Mouse (Mus musculus): ENCODE results near the gene Brd3. TPM values are rescaled to one million over a fixed set of nuclear protein-coding genes. Genes with fewer than 3 reads are reported as not detected.

Brd3 gene
- 70.8 and 74.8 TPM in 2 replicates for polyA plus RNA-seq (2014; fragmentation: Nextera tagmentation; extraction: Ambion mirVana)

- 71% methylated on average over 4 of the region's 4 CpGs for WGBS
- Histone ChIP-seq H3K9me3 (ENCODE audit: control insufficient read depth, low read length) (no peaks in the 10 kb centered on the region), H3K27me3 (ENCODE audit: control insufficient read depth, insufficient read depth, low read length) (no peaks in the 10 kb centered on the region), H3K4me2 (ENCODE audit: low read length) (no peak within 1 kb of the TSS), H3K36me3 (ENCODE audit: control insufficient read depth, insufficient read depth, low read length) (no peaks in the 10 kb centered on the region), H3K27ac (replicated peaks in 1 of 2; ENCODE audit: control insufficient read depth in 1 of 2, insufficient read depth in 1 of 2, low read depth in 2 of 2, low read length in 2 of 2) (no peak within 1 kb of the TSS), H3K4me3 (ENCODE audit: control insufficient read depth in 1 of 2, insufficient read depth in 1 of 2, low read depth in 1 of 2, low read length in 2 of 2) (no peak within 1 kb of the TSS), H3K4me1 (ENCODE audit: control insufficient read depth in 2 of 2, insufficient read depth in 2 of 2, low read length in 2 of 2) (peaks cover 17 to 25% of the 10 kb centered on the region in 2 experiments), H3K9ac (ENCODE audit: low read length) (no peak within 1 kb of the TSS)
- no peak for ATAC-seq (ENCODE audit: insufficient number of reproducible peaks, insufficient read depth, low FRiP score, low read depth)
These were observed at the start of gene Brd3 for GRCm38 (mm10) chr2:27507562-27507961. Brd3 (minus strand) TSS chr2:27507662.

DNA sequence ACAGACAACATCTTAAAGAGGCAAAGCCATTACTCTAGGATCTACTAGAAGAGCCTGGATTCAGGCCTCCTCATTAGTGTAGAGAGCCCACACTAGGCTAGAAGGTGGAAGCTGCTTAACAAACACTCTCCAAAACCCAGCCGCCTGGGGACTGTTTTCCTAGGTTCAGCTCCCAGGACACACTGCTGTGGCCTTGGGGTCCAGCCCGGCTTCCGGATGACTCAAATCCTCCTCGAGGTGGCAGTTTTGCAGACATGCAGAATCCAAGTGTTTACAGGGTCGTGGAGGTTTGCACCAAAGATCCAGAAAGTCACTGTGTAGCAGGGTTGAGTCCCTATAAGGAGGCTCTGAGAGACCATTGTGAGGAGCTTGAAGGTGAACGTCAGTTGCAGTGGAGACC, 49.5 kb upstream of the Brd3 start:
- no peak for ATAC-seq (ENCODE audit: insufficient number of reproducible peaks, insufficient read depth, low FRiP score, low read depth)
- H3K27me3 ChIP-seq (ENCODE audit: control insufficient read depth, insufficient read depth, low read length) = 0 out of 2 replicates have a peak, but pooled peaks cover 4% of the 10 kb centered on the region
- H3K4me1 ChIP-seq (ENCODE audit: control insufficient read depth in 2 of 2, insufficient read depth in 2 of 2, low read length in 2 of 2) = peaks cover 8 to 10% of the 10 kb centered on the region in 2 experiments
- 82% methylated on average over 6 of the region's 6 CpGs for WGBS
- H3K4me3 ChIP-seq (ENCODE audit: control insufficient read depth in 1 of 2, insufficient read depth in 1 of 2, low read depth in 1 of 2, low read length in 2 of 2) = no peak overlapping the region
- no peak overlapping the region for H3K9ac ChIP-seq (ENCODE audit: low read length)
- H3K36me3 ChIP-seq (ENCODE audit: control insufficient read depth, insufficient read depth, low read length) = no peaks in the 10 kb centered on the region
- no peak overlapping the region for H3K27ac ChIP-seq (replicated peaks in 1 of 2; ENCODE audit: control insufficient read depth in 1 of 2, insufficient read depth in 1 of 2, low read depth in 2 of 2, low read length in 2 of 2)
- H3K9me3 ChIP-seq (ENCODE audit: control insufficient read depth, low read length) = no peaks in the 10 kb centered on the region
- H3K4me2 ChIP-seq (ENCODE audit: low read length) = no peak overlapping the region

DNA sequence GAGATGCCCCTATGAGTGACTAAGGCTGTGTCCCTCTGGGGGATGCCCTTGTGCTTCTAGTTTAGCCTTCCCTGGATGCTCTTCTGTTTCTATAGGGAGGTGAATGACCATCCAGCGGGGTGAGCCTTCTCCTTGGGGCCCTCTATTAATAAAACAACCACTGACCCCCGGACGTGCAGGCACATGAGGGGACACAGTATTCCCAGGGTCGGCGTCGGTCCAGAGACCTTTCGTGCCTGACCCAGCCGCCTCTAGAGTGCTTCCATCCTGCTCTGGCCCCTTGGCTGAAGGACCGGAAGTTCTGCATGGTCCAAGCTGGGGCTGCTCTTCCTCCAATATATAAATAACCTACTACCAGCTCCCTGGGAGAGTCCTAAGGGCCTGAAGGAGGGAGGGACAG, 46.8 kb upstream of the Brd3 start:
- H3K9me3 ChIP-seq (ENCODE audit: control insufficient read depth, low read length) = no peaks in the 10 kb centered on the region
- no peak for ATAC-seq (ENCODE audit: insufficient number of reproducible peaks, insufficient read depth, low FRiP score, low read depth)
- peak overlapping the region; percentile 38; the same call in 1 of the 2 replicates for H3K9ac ChIP-seq (ENCODE audit: low read length)

DNA sequence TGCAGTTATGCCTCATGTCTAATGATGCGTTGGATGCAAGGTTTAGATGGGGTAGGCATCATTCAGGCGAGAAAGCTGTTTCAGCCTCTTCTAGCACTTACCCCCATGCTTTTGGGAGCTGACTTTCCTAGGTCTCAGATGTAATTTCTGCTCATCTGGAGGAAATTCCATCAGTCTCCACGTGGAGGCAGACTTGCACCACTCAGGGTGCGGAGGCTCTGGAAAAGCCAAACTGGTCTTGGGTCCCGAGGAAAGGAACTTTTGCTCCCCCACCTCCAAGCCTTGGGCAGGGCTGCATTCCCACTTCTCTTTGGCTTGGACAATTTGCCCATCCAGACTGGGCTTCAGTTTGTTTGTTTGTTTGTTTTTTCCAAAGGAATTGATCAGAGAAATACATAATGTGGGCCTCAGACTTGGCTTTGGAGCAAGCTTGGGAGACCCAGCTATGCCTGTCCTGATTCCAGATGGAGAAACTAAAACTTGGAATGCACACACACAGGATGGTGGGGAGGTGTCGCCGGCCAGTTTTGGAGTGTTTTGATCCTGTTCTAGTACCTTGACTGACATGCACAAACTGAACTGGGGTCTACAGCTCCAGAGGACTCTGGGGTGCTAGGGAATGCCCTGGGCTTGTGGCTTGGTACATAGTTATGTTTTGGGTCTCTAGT, 45.3 kb upstream of the Brd3 start:
- no peak for ATAC-seq (ENCODE audit: insufficient number of reproducible peaks, insufficient read depth, low FRiP score, low read depth)
- 0 out of 2 replicates have a peak, but pooled peaks cover 8% of the 10 kb centered on the region for H3K9me3 ChIP-seq (ENCODE audit: control insufficient read depth, low read length)
- no peak overlapping the region for H3K4me3 ChIP-seq (ENCODE audit: control insufficient read depth in 1 of 2, insufficient read depth in 1 of 2, low read depth in 1 of 2, low read length in 2 of 2)
- H3K27ac ChIP-seq (replicated peaks in 1 of 2; ENCODE audit: control insufficient read depth in 1 of 2, insufficient read depth in 1 of 2, low read depth in 2 of 2, low read length in 2 of 2) = no peak overlapping the region
- no peak overlapping the region for H3K9ac ChIP-seq (ENCODE audit: low read length)
- H3K4me2 ChIP-seq (ENCODE audit: low read length) = no peak overlapping the region
- WGBS = 19% methylated on average over 7 of the region's 7 CpGs
- H3K36me3 ChIP-seq (ENCODE audit: control insufficient read depth, insufficient read depth, low read length) = no peaks in the 10 kb centered on the region
- peaks cover 8 to 10% of the 10 kb centered on the region in 2 experiments for H3K4me1 ChIP-seq (ENCODE audit: control insufficient read depth in 2 of 2, insufficient read depth in 2 of 2, low read length in 2 of 2)
- no peaks in the 10 kb centered on the region for H3K27me3 ChIP-seq (ENCODE audit: control insufficient read depth, insufficient read depth, low read length)

More for the DNA sequence above, 46.8 kb upstream of the Brd3 start:
- Histone ChIP-seq H3K27ac (replicated peaks in 1 of 2; ENCODE audit: control insufficient read depth in 1 of 2, insufficient read depth in 1 of 2, low read depth in 2 of 2, low read length in 2 of 2) (no peak overlapping the region), H3K4me3 (ENCODE audit: control insufficient read depth in 1 of 2, insufficient read depth in 1 of 2, low read depth in 1 of 2, low read length in 2 of 2) (no peak overlapping the region), H3K4me2 (ENCODE audit: low read length) (no peak overlapping the region), H3K4me1 (ENCODE audit: control insufficient read depth in 2 of 2, insufficient read depth in 2 of 2, low read length in 2 of 2) (peaks cover 8 to 10% of the 10 kb centered on the region in 2 experiments), H3K36me3 (ENCODE audit: control insufficient read depth, insufficient read depth, low read length) (no peaks in the 10 kb centered on the region), H3K27me3 (ENCODE audit: control insufficient read depth, insufficient read depth, low read length) (no peaks in the 10 kb centered on the region)
- 64% methylated on average over 9 of the region's 9 CpGs for WGBS

DNA sequence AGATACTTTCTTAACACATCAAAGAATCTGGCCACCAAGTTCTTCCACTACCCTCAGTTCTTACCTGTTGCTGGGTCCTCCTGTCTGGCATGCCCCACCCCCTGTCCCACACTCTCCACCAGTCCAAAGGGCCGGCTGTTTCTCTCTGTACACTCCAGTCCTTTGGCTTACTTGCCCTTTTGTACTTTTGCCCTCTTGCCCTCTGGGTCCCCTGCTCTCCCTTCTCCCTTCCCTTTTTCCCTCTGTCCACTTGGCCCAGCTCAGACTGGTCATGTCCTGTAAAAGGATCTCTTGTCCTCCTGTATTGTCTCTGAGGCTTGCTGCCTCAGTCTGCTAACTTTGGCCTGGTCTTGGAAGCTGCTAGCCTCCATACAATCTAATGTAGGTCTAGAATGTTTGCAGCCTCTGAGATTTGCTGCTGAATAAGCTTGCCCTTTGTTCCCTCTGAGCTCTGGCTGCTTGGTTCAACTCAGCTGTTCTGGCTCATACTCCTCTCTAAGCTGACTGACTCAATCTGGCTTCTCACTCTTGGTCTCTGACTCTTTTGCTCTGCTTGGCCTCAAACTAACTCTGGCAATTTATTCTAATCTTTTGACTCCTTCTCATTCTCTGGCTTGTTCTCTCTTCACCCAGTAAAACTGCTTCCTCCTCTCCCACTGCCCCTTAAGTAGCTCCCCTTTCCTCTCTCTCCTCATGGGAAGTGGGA, 41.4 kb upstream of the Brd3 start:
- 86% methylated on average over 1 of the region's 1 CpGs for WGBS
- H3K4me2 ChIP-seq (ENCODE audit: low read length) = no peak overlapping the region
- H3K9me3 ChIP-seq (ENCODE audit: control insufficient read depth, low read length) = 0 out of 2 replicates have a peak, but pooled peaks cover 8% of the 10 kb centered on the region
- no peaks in the 10 kb centered on the region for H3K36me3 ChIP-seq (ENCODE audit: control insufficient read depth, insufficient read depth, low read length)
- H3K27me3 ChIP-seq (ENCODE audit: control insufficient read depth, insufficient read depth, low read length) = no peaks in the 10 kb centered on the region
- H3K27ac ChIP-seq (replicated peaks in 1 of 2; ENCODE audit: control insufficient read depth in 1 of 2, insufficient read depth in 1 of 2, low read depth in 2 of 2, low read length in 2 of 2) = no peak overlapping the region
- H3K4me3 ChIP-seq (ENCODE audit: control insufficient read depth in 1 of 2, insufficient read depth in 1 of 2, low read depth in 1 of 2, low read length in 2 of 2) = no peak overlapping the region
- ATAC-seq (ENCODE audit: insufficient number of reproducible peaks, insufficient read depth, low FRiP score, low read depth) = no peak
- no peaks in the 10 kb centered on the region; a peak in 2 of 4 replicates for H3K4me1 ChIP-seq (ENCODE audit: control insufficient read depth in 2 of 2, insufficient read depth in 2 of 2, low read length in 2 of 2)
- no peak overlapping the region for H3K9ac ChIP-seq (ENCODE audit: low read length)

DNA sequence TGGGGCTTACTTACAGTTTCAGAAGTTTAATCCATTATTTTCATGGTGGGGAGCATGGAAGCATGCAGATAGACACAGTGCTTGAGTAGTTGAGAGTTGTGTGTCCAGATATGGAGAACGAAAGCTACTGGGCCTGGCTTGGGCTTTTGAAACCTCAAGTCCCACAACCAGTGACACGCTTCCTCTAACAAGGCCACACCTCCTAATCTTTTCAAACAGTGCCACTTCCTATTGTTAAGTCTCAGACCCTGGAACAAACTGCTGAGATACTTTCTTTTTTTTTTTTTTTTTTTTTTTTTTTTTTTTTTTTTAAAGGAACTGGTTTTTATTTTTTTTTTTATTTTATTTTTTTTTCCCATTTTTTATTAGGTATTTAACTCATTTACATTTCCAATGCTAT, 40.5 kb upstream of the Brd3 start:
- 0 out of 2 replicates have a peak, but pooled peaks cover 8% of the 10 kb centered on the region for H3K9me3 ChIP-seq (ENCODE audit: control insufficient read depth, low read length)
- H3K9ac ChIP-seq (ENCODE audit: low read length) = no peak overlapping the region
- 88% methylated on average over 2 of the region's 2 CpGs for WGBS
- no peak for ATAC-seq (ENCODE audit: insufficient number of reproducible peaks, insufficient read depth, low FRiP score, low read depth)
- H3K4me1 ChIP-seq (ENCODE audit: control insufficient read depth in 2 of 2, insufficient read depth in 2 of 2, low read length in 2 of 2) = no peaks in the 10 kb centered on the region; a peak in 1 of 4 replicates
- H3K36me3 ChIP-seq (ENCODE audit: control insufficient read depth, insufficient read depth, low read length) = no peaks in the 10 kb centered on the region
- no peak overlapping the region for H3K4me3 ChIP-seq (ENCODE audit: control insufficient read depth in 1 of 2, insufficient read depth in 1 of 2, low read depth in 1 of 2, low read length in 2 of 2)
- no peaks in the 10 kb centered on the region for H3K27me3 ChIP-seq (ENCODE audit: control insufficient read depth, insufficient read depth, low read length)
- no peak overlapping the region for H3K27ac ChIP-seq (replicated peaks in 1 of 2; ENCODE audit: control insufficient read depth in 1 of 2, insufficient read depth in 1 of 2, low read depth in 2 of 2, low read length in 2 of 2)
- no peak overlapping the region for H3K4me2 ChIP-seq (ENCODE audit: low read length)

DNA sequence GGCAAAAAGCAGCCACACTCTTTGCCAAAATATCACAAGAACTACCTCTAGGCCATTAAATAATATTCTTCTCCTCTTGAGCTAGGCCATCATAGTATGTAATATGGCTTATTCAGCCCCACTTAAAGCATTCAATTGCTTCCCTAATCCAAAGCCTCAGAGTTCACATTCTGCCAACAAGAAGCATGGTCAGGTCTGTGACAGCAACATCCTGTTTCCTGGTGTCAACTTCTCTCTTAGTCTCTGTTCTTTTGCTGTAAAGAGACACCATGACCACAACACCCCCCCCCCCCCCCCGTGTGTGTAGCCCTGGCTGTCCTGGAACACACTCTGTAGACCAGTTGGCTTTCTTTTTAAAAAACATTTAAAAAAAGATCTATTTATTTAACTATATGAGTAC, 39.9 kb upstream of the Brd3 start:
- Histone ChIP-seq H3K9me3 (ENCODE audit: control insufficient read depth, low read length) (0 out of 2 replicates have a peak, but pooled peaks cover 8% of the 10 kb centered on the region), H3K36me3 (ENCODE audit: control insufficient read depth, insufficient read depth, low read length) (no peaks in the 10 kb centered on the region), H3K4me2 (ENCODE audit: low read length) (no peak overlapping the region), H3K27ac (replicated peaks in 1 of 2; ENCODE audit: control insufficient read depth in 1 of 2, insufficient read depth in 1 of 2, low read depth in 2 of 2, low read length in 2 of 2) (no peak overlapping the region), H3K4me3 (ENCODE audit: control insufficient read depth in 1 of 2, insufficient read depth in 1 of 2, low read depth in 1 of 2, low read length in 2 of 2) (no peak overlapping the region), H3K4me1 (ENCODE audit: control insufficient read depth in 2 of 2, insufficient read depth in 2 of 2, low read length in 2 of 2) (no peaks in the 10 kb centered on the region), H3K9ac (ENCODE audit: low read length) (no peak overlapping the region), H3K27me3 (ENCODE audit: control insufficient read depth, insufficient read depth, low read length) (no peaks in the 10 kb centered on the region)
- ATAC-seq (ENCODE audit: insufficient number of reproducible peaks, insufficient read depth, low FRiP score, low read depth) = no peak
- 29% methylated on average over 1 of the region's 1 CpGs for WGBS
